Mouse (Mus musculus) G1E (cell line): ENCODE data around the gene Uckl1. TPM values are rescaled to one million over a fixed set of nuclear protein-coding genes. Genes with fewer than 3 reads are reported as not detected.

Source experiments
- ATAC-seq: 2 replicates; pipeline ENCODE4 v1.8.0; 2016; ENCODE audit warnings: mild to moderate bottlenecking; ENCODE audit not compliant: insufficient number of reproducible peaks, poor library complexity, low FRiP score, severe bottlenecking; ENCODE audit errors: extremely low read depth
- DNase-seq: peaks from one replicate; pipeline ENCODE4 v3.0.0; 2012; ENCODE audit warnings: low spot score
- H3K27me3 ChIP-seq: 2 replicates; pipeline ENCODE4 v1.6.1; 2012; ENCODE audit warnings: mild to moderate bottlenecking, low read length, inconsistent platforms; ENCODE audit not compliant: insufficient read depth
- H3K36me3 ChIP-seq: replicated peaks from 2 replicates; pipeline ENCODE3; 2012; ENCODE audit warnings: mild to moderate bottlenecking, inconsistent platforms
- H3K4me1 ChIP-seq: 2 replicates; pipeline ENCODE4 v1.6.1; 2012; ENCODE audit warnings: low read depth, low read length, inconsistent platforms, mixed read lengths; ENCODE audit not compliant: insufficient read depth
- H3K4me3 ChIP-seq: 2 replicates; pipeline ENCODE4 v1.5.1; 2012; ENCODE audit warnings: low read depth, mild to moderate bottlenecking, inconsistent platforms, low read length, moderate library complexity, mixed read lengths
- H3K9me3 ChIP-seq: replicated peaks from 2 replicates; pipeline ENCODE4 v1.6.1; 2012; ENCODE audit warnings: inconsistent platforms
- CTCF ChIP-seq: IDR thresholded peaks from 2 replicates; pipeline ENCODE4 v1.5.1; 2012; ENCODE audit warnings: low read depth, low read length, inconsistent platforms, mixed read lengths
- GATA1 ChIP-seq: IDR thresholded peaks from 2 replicates; pipeline ENCODE4 v1.6.1; 2012; ENCODE audit warnings: borderline replicate concordance, low read length, inconsistent platforms, mixed read lengths
- GATA2 ChIP-seq: IDR thresholded peaks from 2 replicates; pipeline ENCODE4 v1.6.1; 2012; ENCODE audit warnings: low read depth, low read length, inconsistent platforms, borderline replicate concordance
- POLR2AphosphoS5 ChIP-seq: IDR thresholded peaks from 2 replicates; pipeline ENCODE4 v1.6.1; 2012; ENCODE audit warnings: low read depth, low read length, inconsistent platforms; ENCODE audit not compliant: insufficient replicate concordance
- TAL1 ChIP-seq: conservative IDR thresholded peaks from 2 replicates; pipeline ENCODE4 v1.6.1; 2012; ENCODE audit warnings: low read depth, low read length, inconsistent platforms, mixed read lengths
- polyA plus RNA-seq: library from polyadenylated mRNA; stranded (reverse); fragments of >175 nt; gene quantifications from 2 replicates; pipeline ENCODE4 v1.2.3, GENCODE M21; 2012
- total RNA-seq, 2 experiments: library from RNA; stranded (forward) in 1 of 2; stranded (reverse) in 1 of 2; fragments of 200-1000 nt in 1 of 2; fragments of >200 nt in 1 of 2; fragmentation: Nextera tagmentation in 1 of 2; gene quantifications; 2 replicates each; pipeline ENCODE4 v1.2.3; 2014 to 2017

The Uckl1 gene
- total and polyA plus RNA-seq, 3 experiments: 46.9 to 66.0 (median 54.9) TPM

DNA sequence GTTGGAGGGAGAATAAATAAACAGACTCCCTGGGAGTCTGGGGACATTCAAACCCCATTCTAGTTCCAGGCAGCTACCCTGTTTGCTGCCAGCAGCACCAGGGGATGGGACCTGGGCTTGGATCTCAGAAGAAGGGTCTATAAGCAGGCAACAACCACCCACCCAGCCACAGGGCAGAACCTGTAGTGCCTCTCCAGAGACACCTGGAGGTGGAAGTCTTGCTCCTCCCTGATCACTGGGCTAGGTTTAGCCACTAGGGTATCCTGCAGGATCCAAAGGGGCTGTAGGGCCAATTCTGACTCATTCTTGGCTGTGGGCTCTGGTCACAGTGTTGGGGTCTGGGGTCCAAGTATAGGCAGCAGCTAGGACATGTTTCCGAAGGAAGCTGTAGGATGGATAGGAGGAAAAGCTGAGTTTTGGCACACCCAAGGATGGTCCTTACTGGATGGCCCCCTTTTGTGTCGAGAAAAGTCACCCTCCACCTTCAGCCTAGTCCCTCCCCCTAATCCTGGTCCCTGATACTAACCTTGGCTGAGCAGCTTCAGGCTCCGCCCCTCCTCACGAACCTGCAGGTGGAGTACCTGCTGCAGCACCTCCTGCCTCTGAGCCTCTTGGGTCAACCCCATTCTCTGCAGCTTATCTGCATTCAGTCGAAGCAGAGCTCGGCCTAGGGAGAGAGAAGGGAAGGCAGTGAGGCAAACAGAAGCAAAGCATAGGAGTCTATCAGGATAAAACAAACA is 11.7 kb upstream of the Uckl1 start:
- ATAC-seq (no peak), DNase-seq (no peak)
- Histone ChIP-seq H3K4me3 (no peak overlapping the region), H3K36me3 (peaks cover 26% of the 10 kb centered on the region), H3K9me3 (no peaks in the 10 kb centered on the region), H3K27me3 (peaks cover 5% of the 10 kb centered on the region; the same call in 1 of the 2 replicates), H3K4me1 (peaks cover 63% of the 10 kb centered on the region)
- no peak for TF ChIP-seq CTCF
- no peak for TF ChIP-seq GATA1
- TF ChIP-seq TAL1: no peak
- TF ChIP-seq POLR2AphosphoS5: no peak
- no peak for TF ChIP-seq GATA2

DNA sequence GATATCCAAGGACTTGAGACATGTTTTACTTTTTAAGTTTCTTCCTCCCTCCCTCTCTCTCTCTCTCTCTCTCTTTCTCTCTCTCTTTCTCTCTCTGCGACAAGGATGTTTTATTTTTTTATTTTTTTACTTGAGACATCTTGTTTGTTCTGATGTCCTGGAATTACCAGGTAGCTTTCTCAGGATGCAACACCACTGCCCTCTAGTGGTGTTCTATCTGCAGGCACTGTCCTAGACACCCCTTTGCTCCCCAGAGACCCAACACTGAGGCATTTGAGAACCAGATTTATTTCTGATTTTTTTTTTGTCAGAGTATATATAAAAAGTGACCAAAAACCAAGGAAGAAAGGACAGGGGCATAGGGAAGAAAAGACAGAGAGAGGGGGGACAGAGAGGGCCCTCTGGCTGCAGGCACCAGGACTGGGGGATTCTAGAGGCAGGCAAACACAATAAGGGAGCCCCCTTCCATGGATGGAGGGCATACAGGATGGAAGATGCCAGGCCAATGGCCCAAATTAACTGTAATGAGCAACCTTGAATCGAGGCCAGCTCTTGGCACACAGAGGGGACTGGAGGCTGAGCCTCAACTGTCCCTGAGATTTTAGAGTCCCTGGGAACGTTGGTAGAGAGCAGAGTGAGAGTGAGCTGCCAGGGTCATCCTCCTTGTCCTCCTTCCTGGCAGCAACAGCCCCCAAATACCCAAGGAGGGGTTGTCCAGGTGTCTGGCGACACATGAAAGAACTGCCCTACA is 10.4 kb upstream of the Uckl1 start:
- no peak for ATAC-seq
- H3K36me3 ChIP-seq: peaks cover 38% of the 10 kb centered on the region
- no peaks in the 10 kb centered on the region for H3K9me3 ChIP-seq
- peak; percentile 53 for TF ChIP-seq CTCF
- TF ChIP-seq POLR2AphosphoS5: no peak
- no peak overlapping the region for H3K4me3 ChIP-seq
- DNase-seq: no peak
- H3K27me3 ChIP-seq: peaks cover 5% of the 10 kb centered on the region; the same call in 1 of the 2 replicates
- peaks cover 65% of the 10 kb centered on the region for H3K4me1 ChIP-seq

DNA sequence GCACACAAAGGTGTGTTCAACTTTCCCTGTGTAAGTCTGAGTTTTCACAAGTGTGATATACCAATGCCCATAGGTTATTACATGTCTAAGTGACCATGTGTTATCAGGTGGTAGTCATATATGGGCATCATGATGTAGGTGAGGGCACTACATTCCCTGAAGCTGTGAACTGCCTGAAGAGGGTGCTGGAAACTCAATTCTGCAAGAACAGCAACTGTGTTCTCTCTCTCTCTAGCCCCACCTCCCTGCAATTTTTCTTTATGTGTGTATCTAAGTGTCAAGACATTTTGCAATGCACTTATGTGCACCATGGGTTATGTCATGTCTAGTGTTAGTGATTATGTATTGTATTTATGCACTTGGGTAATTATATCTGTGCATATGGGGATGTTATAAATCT is 9.2 kb upstream of the Uckl1 start:
- no peaks in the 10 kb centered on the region for H3K9me3 ChIP-seq
- TF ChIP-seq GATA2: no peak
- no peak for TF ChIP-seq POLR2AphosphoS5
- no peak for TF ChIP-seq TAL1
- TF ChIP-seq GATA1: no peak
- TF ChIP-seq CTCF: no peak
- peaks cover 50% of the 10 kb centered on the region for H3K36me3 ChIP-seq
- DNase-seq (no peak), ATAC-seq (no peak)
- H3K27me3 ChIP-seq: 0 out of 2 replicates have a peak, but pooled peaks cover 3% of the 10 kb centered on the region
- H3K4me3 ChIP-seq: no peak overlapping the region
- H3K4me1 ChIP-seq: peaks cover 61% of the 10 kb centered on the region

DNA sequence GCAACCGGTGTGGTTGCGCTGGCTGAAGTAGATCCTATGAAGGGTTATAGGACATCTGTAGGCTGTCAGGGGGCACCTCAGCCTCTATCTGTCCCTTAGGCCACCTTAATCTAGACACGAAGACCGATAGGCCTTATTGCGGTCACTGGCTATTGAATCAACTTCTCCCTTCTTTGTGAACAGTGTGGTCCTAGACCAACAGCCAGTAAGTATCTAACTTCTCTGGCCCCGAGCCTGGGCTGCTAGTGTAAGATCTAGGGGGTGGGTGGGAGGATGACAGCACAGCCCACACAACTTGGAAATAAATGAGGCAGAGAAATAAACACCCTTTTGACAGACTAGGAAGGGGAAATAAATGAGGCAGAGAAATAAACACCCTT is 8.3 kb upstream of the Uckl1 start:
- H3K4me3 ChIP-seq: peak overlapping the region; percentile 80
- H3K4me1 ChIP-seq: peaks cover 58% of the 10 kb centered on the region
- ATAC-seq (peak; percentile 19; the same call in 1 of the 2 replicates), DNase-seq (no peak)
- no peaks in the 10 kb centered on the region for H3K27me3 ChIP-seq
- H3K36me3 ChIP-seq: peaks cover 59% of the 10 kb centered on the region
- TF ChIP-seq GATA1 (no peak), TAL1 (no peak), POLR2AphosphoS5 (0 out of 2 replicates have a peak, but pooled peaks have one; percentile 44), GATA2 (no peak), CTCF (no peak)
- H3K9me3 ChIP-seq: no peaks in the 10 kb centered on the region

DNA sequence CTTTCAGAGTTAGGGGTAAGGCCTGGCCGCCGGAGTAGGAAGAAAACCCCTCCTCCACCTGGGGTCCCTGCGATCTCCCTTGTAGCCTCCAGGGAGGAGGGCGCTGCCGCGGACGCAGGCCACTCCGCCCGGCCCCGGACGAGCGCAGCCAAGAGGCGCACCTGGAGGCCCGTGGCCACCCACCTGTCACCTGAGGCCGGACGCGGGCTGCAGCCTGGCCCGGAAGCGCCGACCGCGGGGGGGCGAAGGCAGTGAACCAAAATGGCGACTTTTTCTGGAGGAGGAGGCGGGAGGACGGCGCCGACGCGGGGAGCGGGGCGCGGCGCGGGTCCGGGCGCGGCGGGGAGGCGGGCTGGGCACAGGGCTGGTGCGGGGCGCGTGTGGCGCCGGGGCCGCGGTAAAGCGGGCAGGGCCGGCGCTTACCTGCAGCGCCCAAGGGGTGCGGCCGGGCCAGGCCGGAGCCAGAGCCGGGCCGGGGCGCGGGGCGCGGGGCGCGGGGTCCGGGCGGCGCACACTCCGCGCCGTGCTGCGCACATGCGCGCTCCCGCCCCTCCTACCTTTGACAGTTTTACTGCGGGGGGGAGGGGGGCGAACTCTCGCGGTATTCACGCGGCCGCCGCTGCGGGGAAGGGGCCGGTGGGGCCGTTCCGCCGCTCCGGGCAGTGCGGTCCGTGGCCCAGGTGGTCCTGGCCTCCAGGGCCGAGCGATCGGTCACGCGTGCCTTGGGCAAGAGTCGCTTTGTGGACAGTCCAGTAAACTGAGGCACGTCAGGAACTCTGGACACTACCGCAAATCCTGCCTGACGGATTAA is 7.7 kb upstream of the Uckl1 start, which contains the start of gene Zfp512b:
TSS of gene Zfp512b (minus strand) at position 573 of the 811 bp plus-strand sequence.
- peak within 1 kb of the TSS; percentile 80 for H3K4me3 ChIP-seq
- ATAC-seq (no peak; the same call in 1 of the 2 replicates), DNase-seq (peak; percentile 80)
- TF ChIP-seq GATA2 (no peak), GATA1 (no peak), CTCF (no peak), TAL1 (no peak), POLR2AphosphoS5 (no peak)
- H3K27me3 ChIP-seq: no peaks in the 10 kb centered on the region
- peaks cover 65% of the 10 kb centered on the region for H3K36me3 ChIP-seq
- H3K9me3 ChIP-seq: no peaks in the 10 kb centered on the region
- H3K4me1 ChIP-seq: peaks cover 55% of the 10 kb centered on the region

DNA sequence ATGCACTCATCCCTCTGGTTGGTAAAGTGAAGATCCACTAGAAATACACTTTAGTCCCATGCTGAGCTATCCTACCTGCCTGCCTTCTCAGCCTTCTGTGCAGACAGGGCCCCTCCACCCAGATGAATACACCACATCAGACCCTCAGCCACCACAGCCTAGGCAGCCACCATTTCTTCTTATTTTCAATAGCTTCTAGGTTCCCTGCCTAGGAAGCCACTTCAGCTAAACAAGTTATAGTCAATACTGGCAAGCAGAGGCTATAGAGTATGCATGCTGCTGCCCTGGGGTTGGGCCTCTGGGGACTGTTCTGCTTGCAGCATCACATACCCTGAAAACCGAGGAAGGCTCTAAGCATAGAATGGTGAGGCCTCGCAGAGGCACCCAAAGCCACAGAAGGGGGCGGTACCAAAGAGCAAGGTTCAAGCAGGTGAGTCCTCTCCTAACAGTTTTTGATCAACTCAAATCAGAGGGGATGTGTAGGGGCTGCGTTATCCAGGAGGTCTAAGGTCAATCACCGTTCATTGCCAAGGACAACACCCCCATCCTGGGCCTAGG is 6.9 kb upstream of the Uckl1 start, which contains the start of gene Prpf6:
TSS of gene Prpf6 (plus strand) at position 341 of the 558 bp plus-strand sequence.
- Histone ChIP-seq H3K36me3 (peaks cover 64% of the 10 kb centered on the region), H3K27me3 (no peaks in the 10 kb centered on the region), H3K9me3 (no peaks in the 10 kb centered on the region), H3K4me3 (peak within 1 kb of the TSS; percentile 80), H3K4me1 (peaks cover 48% of the 10 kb centered on the region)
- DNase-seq: no peak
- TF ChIP-seq CTCF (no peak), POLR2AphosphoS5 (no peak), TAL1 (no peak), GATA2 (no peak), GATA1 (no peak)
- no peak for ATAC-seq
